Mouse (Mus musculus) monocyte, adult 2 months (primary cell): Measurements from ENCODE around the gene Olfr1178.

Experiments used
- DNase-seq, 2 experiments: peaks; one replicate each; pipeline ENCODE4 v3.0.0; 2022; ENCODE audit warnings: low spot score in 2 of 2, low read depth in 1 of 2

Olfr1178 gene

GRCm38 (mm10) chr2:88386762-88387161, at the start of gene Olfr1178:
Gene Olfr1178, plus strand, starts transcription at chr2:88387062.
- DNase-seq, result no peak

DNA sequence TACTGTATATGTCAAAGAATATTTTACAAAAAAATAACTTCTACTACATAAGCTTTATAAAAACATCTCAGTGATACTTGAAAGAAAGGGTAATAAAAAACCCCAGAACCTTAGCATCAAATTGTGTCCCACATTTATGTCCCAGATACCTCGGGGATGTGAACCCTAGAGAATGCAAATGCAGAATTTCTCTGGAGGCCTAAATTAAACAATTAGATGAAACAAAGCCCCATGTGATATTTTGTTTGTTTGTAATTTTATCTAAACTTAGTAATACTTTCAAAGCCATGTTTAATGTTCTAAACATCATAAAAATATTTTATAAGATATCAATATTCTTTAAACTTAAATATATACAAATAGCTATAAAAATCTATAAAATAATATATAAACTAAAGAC, 40.5 kb upstream of the Olfr1178 start, which contains the start of gene Olfr1177-ps:
Gene Olfr1177-ps, minus strand, starts transcription at position 101 of the 400 bp plus-strand sequence.
- DNase-seq, result no peak

GRCm38 (mm10) chr2:88356304-88356703, 30.6 kb upstream of the Olfr1178 start:
- DNase-seq, result no peak

- no peak for DNase-seq
Measured at GRCm38 (mm10) chr2:88406353-88406752, 19.5 kb downstream of the Olfr1178 start, which contains the start of gene Olfr1179. Gene Olfr1179, minus strand, starts transcription at chr2:88406453.

- no peak for DNase-seq
Measured at GRCm38 (mm10) chr2:88419051-88419450, 32.2 kb downstream of the Olfr1178 start, which contains the start of gene Olfr1180. Gene Olfr1180, minus strand, starts transcription at chr2:88419151.

GRCm38 (mm10) chr2:88426071-88426470, 39.2 kb downstream of the Olfr1178 start, which contains the start of gene Olfr1181:
Gene Olfr1181, minus strand, starts transcription at chr2:88426171.
- DNase-seq, result no peak

- DNase-seq, result no peak
Measured at GRCm38 (mm10) chr2:88449031-88449430, 62.2 kb downstream of the Olfr1178 start, which contains the start of gene Gm13757. Gene Gm13757, minus strand, starts transcription at chr2:88449131.
